Mouse (Mus musculus): Measurements from ENCODE around the gene Tnnt2. TPM values are rescaled to one million over a fixed set of nuclear protein-coding genes. Genes with fewer than 3 reads are reported as not detected.

The Tnnt2 gene
- polyA plus RNA-seq, 1 experiment from 2014 or later, result 6.0 TPM

DNA sequence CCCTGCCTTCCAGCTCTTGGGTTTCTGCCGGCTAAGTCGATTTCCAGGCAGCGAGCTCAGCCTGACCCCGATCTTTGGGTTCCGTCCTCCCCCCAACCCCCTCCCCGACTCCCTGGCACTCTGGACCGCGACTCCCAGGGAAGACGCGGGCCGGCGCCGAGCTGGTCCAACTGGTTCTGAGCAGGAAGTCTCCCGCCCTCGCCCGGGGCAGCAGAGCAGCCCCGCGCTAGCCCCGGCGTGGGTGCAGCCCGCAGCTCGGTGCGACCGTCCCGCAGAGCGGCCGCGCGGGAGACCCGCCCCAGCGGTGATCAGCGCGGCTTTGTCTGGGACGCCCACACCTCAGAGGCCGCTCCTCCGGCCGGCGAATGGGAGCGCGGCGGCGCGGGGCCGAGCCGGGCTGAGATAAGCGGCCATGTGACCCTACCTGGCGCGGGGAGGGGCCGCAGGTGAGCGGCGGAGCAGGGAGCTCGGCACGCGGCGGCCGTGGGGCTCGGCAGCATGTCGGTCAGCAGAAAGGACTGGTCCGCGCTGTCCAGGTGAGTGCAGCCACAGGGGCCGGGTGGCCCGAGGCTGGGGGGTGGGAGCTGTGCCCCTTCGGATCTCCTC is 17.6 kb upstream of the Tnnt2 start, which contains the start of gene Lad1:
TSS of gene Lad1 (plus strand) at position 118 of the 606 bp plus-strand sequence.
- no peaks in the 10 kb centered on the region for H3K9me3 ChIP-seq (ENCODE audit: low read depth, low read length)
- no peaks in the 10 kb centered on the region for H3K36me3 ChIP-seq (ENCODE audit: insufficient read depth)
- H3K4me3 ChIP-seq (ENCODE audit: low read depth, low read length), result peak within 1 kb of the TSS; percentile 52
- H3K27ac ChIP-seq (ENCODE audit: low read depth), result no peak within 1 kb of the TSS
- WGBS, result under 1% methylated on average over 63 of the region's 63 CpGs
- H3K27me3 ChIP-seq (ENCODE audit: insufficient read depth, low read length), result peaks cover 36% of the 10 kb centered on the region
- ATAC-seq (ENCODE audit: insufficient read depth) (peak; percentile 73), DNase-seq (peak; percentile 72)
- TF ChIP-seq CTCF (IDR thresholded peaks at IDR 0.05; ENCODE audit: low read depth), result no peak
- H3K9ac ChIP-seq, result peak within 1 kb of the TSS; percentile 60
- H3K4me2 ChIP-seq, result peak within 1 kb of the TSS; percentile 94
- no peaks in the 10 kb centered on the region for H3K4me1 ChIP-seq (ENCODE audit: insufficient read depth)

DNA sequence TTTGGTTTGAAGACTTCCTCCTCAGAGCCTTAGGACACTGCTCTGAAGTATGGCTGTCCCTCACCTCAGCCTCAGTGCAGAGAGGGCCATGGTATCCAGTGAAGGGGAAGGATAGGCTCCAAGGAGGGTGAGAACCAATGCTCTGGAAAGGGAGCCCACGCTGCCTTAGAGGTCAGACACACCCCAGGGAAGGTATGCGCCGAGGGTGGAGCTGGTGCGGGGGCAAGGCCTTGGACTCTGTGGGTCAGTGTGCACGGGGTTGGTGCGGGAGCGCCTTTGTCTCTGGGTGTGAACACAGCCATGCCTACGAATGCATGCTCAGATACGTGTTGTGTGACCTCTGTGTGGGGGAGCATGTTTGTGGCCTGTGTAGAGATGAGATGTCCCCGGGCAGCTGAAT is 16.1 kb upstream of the Tnnt2 start:
- Histone ChIP-seq H3K4me2 (peak overlapping the region; percentile 94), H3K27ac (ENCODE audit: low read depth) (no peak overlapping the region), H3K36me3 (ENCODE audit: insufficient read depth) (no peaks in the 10 kb centered on the region), H3K9ac (0 out of 2 replicates have a peak overlapping the region, but pooled peaks have one; percentile 0), H3K4me3 (ENCODE audit: low read depth, low read length) (peak overlapping the region; percentile 52; the same call in 1 of the 2 replicates), H3K4me1 (ENCODE audit: insufficient read depth) (no peaks in the 10 kb centered on the region), H3K27me3 (ENCODE audit: insufficient read depth, low read length) (peaks cover 36% of the 10 kb centered on the region), H3K9me3 (ENCODE audit: low read depth, low read length) (no peaks in the 10 kb centered on the region)
- ATAC-seq (ENCODE audit: insufficient read depth), result no peak
- TF ChIP-seq CTCF (IDR thresholded peaks at IDR 0.05; ENCODE audit: low read depth), result no peak
- 71% methylated on average over 10 of the region's 10 CpGs for WGBS
- DNase-seq, result no peak

DNA sequence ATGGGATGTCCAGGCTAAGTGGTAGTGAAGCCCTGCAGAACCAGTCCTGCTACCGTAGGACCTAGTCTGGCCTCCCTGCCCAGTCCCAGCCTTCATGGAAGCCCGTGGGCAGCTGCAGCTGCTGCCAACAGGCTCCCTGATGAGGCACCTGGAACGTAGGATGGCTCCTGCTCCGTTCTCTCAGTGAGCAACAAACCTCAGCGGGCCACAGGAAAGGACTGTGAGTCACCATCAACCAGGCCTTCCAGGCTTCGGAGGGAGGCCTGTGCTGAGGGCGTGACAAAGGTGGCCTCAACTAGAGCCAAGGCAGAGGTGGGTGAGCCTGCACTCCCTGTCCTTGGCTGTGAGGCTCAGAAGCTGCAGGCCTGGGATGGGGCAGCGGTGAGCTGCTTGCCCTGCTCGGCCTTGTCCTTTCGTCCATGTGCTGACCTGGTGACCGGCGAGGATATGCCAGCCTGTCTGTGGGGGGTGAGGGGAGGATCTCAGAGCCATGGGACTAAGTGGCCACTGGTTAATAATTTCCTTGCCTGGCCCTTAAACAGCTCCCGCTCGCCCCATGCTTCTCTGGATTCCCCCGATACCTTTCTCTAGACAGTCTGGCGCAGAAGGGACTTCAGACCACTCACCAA is 15.3 kb upstream of the Tnnt2 start:
- Histone ChIP-seq H3K9me3 (ENCODE audit: low read depth, low read length) (no peaks in the 10 kb centered on the region), H3K4me1 (ENCODE audit: insufficient read depth) (no peaks in the 10 kb centered on the region), H3K4me2 (peak overlapping the region; percentile 94), H3K4me3 (ENCODE audit: low read depth, low read length) (no peak overlapping the region), H3K9ac (no peak overlapping the region), H3K27me3 (ENCODE audit: insufficient read depth, low read length) (peaks cover 36% of the 10 kb centered on the region), H3K36me3 (ENCODE audit: insufficient read depth) (no peaks in the 10 kb centered on the region), H3K27ac (ENCODE audit: low read depth) (no peak overlapping the region)
- TF ChIP-seq CTCF (IDR thresholded peaks at IDR 0.05; ENCODE audit: low read depth), result no peak
- 65% methylated on average over 16 of the region's 16 CpGs for WGBS
- ATAC-seq (ENCODE audit: insufficient read depth) (no peak), DNase-seq (no peak)

DNA sequence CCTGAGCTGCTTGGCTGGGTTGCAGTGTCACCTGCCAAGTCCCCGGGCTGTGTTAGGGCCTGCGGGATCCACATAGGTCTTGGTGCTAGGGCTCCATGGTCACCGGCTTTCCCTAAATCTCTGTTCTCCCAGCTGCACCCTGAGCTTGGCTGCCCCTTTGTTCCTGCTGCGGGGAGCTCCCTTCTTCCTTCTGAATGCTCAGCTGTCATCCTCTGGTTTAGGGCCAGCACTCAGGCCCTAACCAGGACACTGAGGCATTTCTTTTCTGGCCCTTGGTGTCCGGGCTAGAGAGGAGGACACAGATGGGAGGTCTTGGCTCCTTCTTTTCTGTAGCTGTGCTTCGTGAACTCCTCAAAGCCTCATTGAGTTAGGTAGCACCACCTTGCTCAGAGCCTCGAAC is 14.4 kb upstream of the Tnnt2 start:
- ATAC-seq (ENCODE audit: insufficient read depth), result no peak
- H3K9ac ChIP-seq, result no peak overlapping the region
- no peak overlapping the region for H3K4me2 ChIP-seq
- no peak overlapping the region for H3K27ac ChIP-seq (ENCODE audit: low read depth)
- H3K4me3 ChIP-seq (ENCODE audit: low read depth, low read length), result no peak overlapping the region
- no peak for DNase-seq
- no peaks in the 10 kb centered on the region for H3K4me1 ChIP-seq (ENCODE audit: insufficient read depth)
- H3K27me3 ChIP-seq (ENCODE audit: insufficient read depth, low read length), result peaks cover 36% of the 10 kb centered on the region
- no peaks in the 10 kb centered on the region for H3K36me3 ChIP-seq (ENCODE audit: insufficient read depth)
- no peak for TF ChIP-seq CTCF (IDR thresholded peaks at IDR 0.05; ENCODE audit: low read depth)
- WGBS, result 78% methylated on average over 7 of the region's 7 CpGs
- H3K9me3 ChIP-seq (ENCODE audit: low read depth, low read length), result no peaks in the 10 kb centered on the region

DNA sequence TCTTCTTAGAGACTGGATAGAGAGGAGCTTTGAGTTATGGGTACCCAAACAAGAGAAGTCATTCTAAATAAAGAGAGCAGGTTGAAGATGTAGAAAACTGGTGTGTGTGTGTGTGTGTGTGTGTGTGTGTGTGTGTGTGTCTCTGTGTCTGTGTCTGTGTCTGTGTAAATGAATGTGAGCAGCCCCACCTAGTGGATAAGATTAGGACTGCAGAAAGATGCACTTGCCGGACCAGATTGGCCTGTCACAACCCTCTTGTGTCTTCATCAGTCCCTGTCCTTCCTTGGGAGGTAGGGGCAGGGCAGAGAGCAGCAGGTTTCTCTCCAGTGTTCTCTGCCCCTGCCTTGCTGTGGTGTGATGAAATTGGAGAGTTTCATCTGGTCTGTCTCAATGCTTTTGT is 7.2 kb upstream of the Tnnt2 start:
- Histone ChIP-seq H3K4me2 (no peak overlapping the region), H3K4me3 (ENCODE audit: low read depth, low read length) (no peak overlapping the region), H3K9me3 (ENCODE audit: low read depth, low read length) (no peaks in the 10 kb centered on the region), H3K27ac (ENCODE audit: low read depth) (no peak overlapping the region), H3K4me1 (ENCODE audit: insufficient read depth) (no peaks in the 10 kb centered on the region), H3K27me3 (ENCODE audit: insufficient read depth, low read length) (no peaks in the 10 kb centered on the region), H3K36me3 (ENCODE audit: insufficient read depth) (no peaks in the 10 kb centered on the region), H3K9ac (no peak overlapping the region)
- DNase-seq, result peak; percentile 78
- TF ChIP-seq CTCF (IDR thresholded peaks at IDR 0.05; ENCODE audit: low read depth), result peak; percentile 84
- 0 out of 2 replicates have a peak, but pooled peaks have one; percentile 15 for ATAC-seq (ENCODE audit: insufficient read depth)
- WGBS, result 5% methylated on average over 1 of the region's 1 CpGs

DNA sequence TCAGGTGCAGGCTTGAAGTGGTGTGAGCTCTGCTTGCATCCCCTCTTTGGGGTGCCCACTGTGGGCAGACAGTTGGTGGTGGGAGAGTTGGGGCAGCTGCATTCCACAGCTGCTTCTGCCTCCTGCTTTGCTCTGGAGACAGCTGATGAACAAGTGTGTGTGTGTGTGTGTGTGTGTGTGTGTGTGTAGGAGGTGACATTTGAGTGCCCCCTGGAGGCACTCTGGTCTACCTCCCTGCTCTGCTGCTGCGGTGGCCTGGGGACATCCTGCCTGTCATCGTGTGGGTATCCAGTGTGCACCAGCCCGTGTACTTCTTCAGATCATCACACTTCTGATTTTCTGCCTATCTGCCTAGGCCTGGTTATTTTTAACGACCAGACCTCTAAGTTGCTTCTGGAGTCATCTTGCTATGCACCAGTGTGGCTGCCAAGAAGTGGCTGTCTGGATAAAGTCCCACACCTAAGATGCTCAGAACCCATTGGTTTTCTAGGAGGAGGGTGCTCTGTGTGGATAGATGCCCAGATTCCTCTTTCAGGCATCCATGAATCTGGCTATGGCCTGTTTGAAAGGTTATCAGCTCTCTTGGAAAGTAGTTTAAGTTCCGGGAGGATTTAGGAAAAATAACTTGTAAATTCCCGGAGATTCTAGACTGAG is 1.8 kb upstream of the Tnnt2 start:
- Histone ChIP-seq H3K36me3 (ENCODE audit: insufficient read depth) (no peaks in the 10 kb centered on the region), H3K4me1 (ENCODE audit: insufficient read depth) (peaks cover 8% of the 10 kb centered on the region), H3K4me3 (ENCODE audit: low read depth, low read length) (no peak overlapping the region), H3K9me3 (ENCODE audit: low read depth, low read length) (no peaks in the 10 kb centered on the region), H3K27me3 (ENCODE audit: insufficient read depth, low read length) (no peaks in the 10 kb centered on the region), H3K27ac (ENCODE audit: low read depth) (no peak overlapping the region), H3K4me2 (no peak overlapping the region), H3K9ac (no peak overlapping the region)
- ATAC-seq (ENCODE audit: insufficient read depth), result 0 out of 2 replicates have a peak, but pooled peaks have one; percentile 13
- TF ChIP-seq CTCF (IDR thresholded peaks at IDR 0.05; ENCODE audit: low read depth), result 0 out of 2 replicates have a peak, but pooled peaks have one; percentile 9
- no peak for DNase-seq
- 60% methylated on average over 6 of the region's 6 CpGs for WGBS

DNA sequence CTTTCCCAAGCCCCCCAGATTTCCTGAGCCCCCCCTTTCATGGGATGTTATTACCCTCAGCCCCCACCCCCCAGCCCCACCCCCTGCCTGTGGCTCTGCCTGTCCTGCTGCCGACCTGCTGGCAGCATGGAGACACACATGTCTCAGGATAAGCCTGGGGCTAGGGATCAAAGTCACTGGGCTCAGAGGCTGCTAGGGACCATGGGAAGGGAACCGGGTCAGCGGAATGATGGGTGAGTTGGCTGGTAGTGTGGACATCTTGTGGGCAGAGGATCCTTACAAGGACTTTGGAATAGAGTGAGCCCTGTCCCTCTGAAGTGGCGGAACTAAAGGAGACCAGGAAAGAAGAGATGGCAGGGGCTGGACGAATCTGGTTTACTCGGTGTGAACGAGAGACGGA is 1.2 kb upstream of the Tnnt2 start:
- Histone ChIP-seq H3K9ac (no peak overlapping the region), H3K4me1 (ENCODE audit: insufficient read depth) (peaks cover 8% of the 10 kb centered on the region), H3K27ac (ENCODE audit: low read depth) (no peak overlapping the region), H3K27me3 (ENCODE audit: insufficient read depth, low read length) (no peaks in the 10 kb centered on the region), H3K4me2 (no peak overlapping the region), H3K36me3 (ENCODE audit: insufficient read depth) (no peaks in the 10 kb centered on the region), H3K9me3 (ENCODE audit: low read depth, low read length) (no peaks in the 10 kb centered on the region), H3K4me3 (ENCODE audit: low read depth, low read length) (no peak overlapping the region)
- 73% methylated on average over 8 of the region's 8 CpGs for WGBS
- ATAC-seq (ENCODE audit: insufficient read depth) (no peak), DNase-seq (no peak)
- TF ChIP-seq CTCF (IDR thresholded peaks at IDR 0.05; ENCODE audit: low read depth), result no peak

Data from lung, embryonic 14.5 days (tissue).